ENCODE assay signal across 9 mouse cellular contexts in genomic region chr19:61225526-61226400, GRCm38 (mm10). TPM values are rescaled to one million over a fixed set of nuclear protein-coding genes. Genes with fewer than 3 reads are reported as not detected.
DNase-seq lines count a peak whose midpoint lies in the region; ATAC-seq and TF ChIP-seq lines count a peak whose summit lies in the region.
"Had no signal": no experiment of that assay in that cellular context is flagged by ENCODE, and none has a peak within 500 bp of the region (broad histone marks: within the 10 kb centered on the region; RNA-seq: fewer than 3 reads in every experiment).

No protein-coding gene starts in this region.

- TF ChIP-seq CTCF in cortical plate, adult 2 months (IDR thresholded peaks at IDR 0.05; ENCODE audit: extremely low read depth, insufficient read depth, low read length), result no peak

- ATAC-seq in megakaryocyte, adult 5-6 weeks (ENCODE audit: poor library complexity, severe bottlenecking), result peak; percentile 2

- H3K4me1 ChIP-seq in cortical plate, adult 2 months (ENCODE audit: control insufficient read depth, insufficient read depth, low read length), result no peaks in the 10 kb centered on the region

- peak overlapping the region; percentile 37 for H3K27ac ChIP-seq in cortical plate, adult 2 months (ENCODE audit: insufficient read depth, low read length)

- peak overlapping the region; percentile 85 for H3K4me3 ChIP-seq in cortical plate, adult 2 months (ENCODE audit: insufficient read depth, low read length)

- peak; percentile 90 for DNase-seq in adrenal gland, postnatal 10 days
- peak; percentile 10 for DNase-seq in gastrocnemius, adult 18-20 months (ENCODE audit: low spot score)
- DNase-seq in hindlimb bud, embryonic 11.5 days (ENCODE audit: extremely low spot score, low read depth, low spot score), result peak; percentile 37
- peak; percentile 85 to 91 for DNase-seq in left cerebral cortex, adult 9 months (ENCODE audit: low spot score in 2 of 2)
- peak; percentile 94 for DNase-seq in right cerebral cortex, postnatal 14 days
- DNase-seq in urinary bladder, postnatal 14 days (ENCODE audit: low spot score), result peak; percentile 92

- TF ChIP-seq POLR2A in cortical plate, adult 2 months (IDR thresholded peaks at IDR 0.05; ENCODE audit: extremely low read depth, insufficient read depth, low read length), result no peak

RNA-seq across cellular contexts. Expression of gene Csf2ra, which starts 2.5 kb away (rescaled TPM):
- total RNA-seq in adrenal gland, postnatal 10 days (2021), result 10 to 100 TPM; 14.8 to 24.7 TPM
- polyA plus RNA-seq in cortical plate, adult 2 months (2012; rRNA removed), result 133 and 150 TPM in 2 replicates
- 1 to 10 TPM in 1 of 2 experiments, under 1 TPM in 1; 0.84 to 1.5 TPM for total RNA-seq in gastrocnemius, adult 18-20 months (2021)
- total RNA-seq in megakaryocyte, adult 5-6 weeks (2015), result 415 and 460 TPM in 2 replicates
- total RNA-seq in megakaryocyte, adult 5-6 weeks (2017), result 114 and 125 TPM in 2 replicates

RNA-seq across cellular contexts. Expression of gene Gm6020, which starts 42.1 kb away (rescaled TPM):
- total RNA-seq in adrenal gland, postnatal 10 days (2021), result not detected
- polyA plus RNA-seq in cortical plate, adult 2 months (2012; rRNA removed), result not detected in 2 replicates
- not detected for total RNA-seq in gastrocnemius, adult 18-20 months (2021)
- total RNA-seq in megakaryocyte, adult 5-6 weeks (2015), result not detected in 2 replicates
- total RNA-seq in megakaryocyte, adult 5-6 weeks (2017), result not detected in 2 replicates
- polyA plus RNA-seq: macrophage had no signal

RNA-seq across cellular contexts. Expression of gene Gm7102, which starts 49.7 kb away (rescaled TPM):
- under 1 TPM in 1 of 2 experiments, not detected in 1; 0.27 TPM for total RNA-seq in adrenal gland, postnatal 10 days (2021)
- not detected in 2 replicates for polyA plus RNA-seq in cortical plate, adult 2 months (2012; rRNA removed)
- total RNA-seq in gastrocnemius, adult 18-20 months (2021), result not detected
- 0.18 TPM in 1 of 2 replicates, not detected in the other for total RNA-seq in megakaryocyte, adult 5-6 weeks (2015)
- not detected in 2 replicates for total RNA-seq in megakaryocyte, adult 5-6 weeks (2017)
- polyA plus RNA-seq: macrophage had no signal

Comparison
In these comparisons a context has a peak if more than half of its experiments do, and no peak if none do; other contexts are left out.
1. Peak in every context shown above with its lines: DNase-seq, ATAC-seq, H3K4me3 ChIP-seq and H3K27ac ChIP-seq.
2. DNase-seq: peak in every context shown above with its lines; median percentile 94 in right cerebral cortex, postnatal 14 days; 92 in urinary bladder, postnatal 14 days; 90 in adrenal gland, postnatal 10 days; 88 in left cerebral cortex, adult 9 months; 37 in hindlimb bud, embryonic 11.5 days; 10 in gastrocnemius, adult 18-20 months.
3. RNA of gene Csf2ra, which starts 2.5 kb away (total RNA-seq): 114 to 460 TPM in megakaryocyte, adult 5-6 weeks and 14.8 to 24.7 TPM in adrenal gland, postnatal 10 days; 0.84 to 1.5 TPM in gastrocnemius, adult 18-20 months; every median in the first group is over 4 times any median in the second.